Mouse (Mus musculus) thymus, postnatal 10 days (tissue): ENCODE data around the gene Ydjc.
"Not testable (repeated sequence)": the region's sequence is repeated elsewhere in the genome, so short reads cannot be mapped to it uniquely, and the experiment has no call there.

Source experiments
- DNase-seq, 2 experiments: peaks; one replicate each; pipeline ENCODE4 v3.0.0; 2021; ENCODE audit warnings: low spot score in 2 of 2

Ydjc gene

DNA sequence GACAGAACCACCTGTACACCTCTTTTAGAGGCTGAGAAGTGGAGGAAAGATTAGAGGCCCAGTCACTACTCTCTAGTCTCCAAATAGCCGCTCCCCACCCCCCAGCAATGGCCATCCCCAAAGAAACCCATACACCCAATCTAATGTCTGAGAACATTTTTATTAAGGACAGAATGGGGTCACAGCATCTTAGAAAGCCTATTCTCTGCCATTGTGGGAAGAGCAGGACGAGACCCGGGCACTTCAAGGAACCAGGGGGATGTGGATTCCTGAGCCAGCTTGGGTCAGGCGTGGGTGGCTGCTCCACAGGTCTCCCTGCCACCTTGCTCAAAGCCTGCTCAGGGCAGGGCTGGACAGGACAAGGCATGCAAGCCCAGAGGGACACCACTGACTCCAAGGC, 7.5 kb downstream of the Ydjc start:
- DNase-seq = no peak

DNA sequence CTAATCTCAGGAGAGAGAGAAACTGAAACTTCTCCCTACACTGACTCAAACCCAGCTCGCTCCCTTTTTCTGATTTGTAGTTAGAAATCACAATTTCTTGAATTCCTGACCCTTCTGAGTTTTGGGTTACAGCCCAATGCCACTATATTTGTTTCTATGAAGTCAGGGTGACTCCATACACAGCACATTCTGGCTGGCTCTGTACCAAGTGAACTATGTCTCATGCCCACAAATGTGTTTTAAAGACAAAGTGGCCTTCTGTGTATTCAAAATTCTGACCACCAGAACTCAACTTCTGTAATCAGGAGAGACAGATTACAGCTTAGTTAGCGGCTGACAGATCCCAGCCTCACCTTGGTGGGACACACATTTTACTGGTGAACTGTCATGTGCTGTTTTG, 9.9 kb downstream of the Ydjc start:
- no peak for DNase-seq

DNA sequence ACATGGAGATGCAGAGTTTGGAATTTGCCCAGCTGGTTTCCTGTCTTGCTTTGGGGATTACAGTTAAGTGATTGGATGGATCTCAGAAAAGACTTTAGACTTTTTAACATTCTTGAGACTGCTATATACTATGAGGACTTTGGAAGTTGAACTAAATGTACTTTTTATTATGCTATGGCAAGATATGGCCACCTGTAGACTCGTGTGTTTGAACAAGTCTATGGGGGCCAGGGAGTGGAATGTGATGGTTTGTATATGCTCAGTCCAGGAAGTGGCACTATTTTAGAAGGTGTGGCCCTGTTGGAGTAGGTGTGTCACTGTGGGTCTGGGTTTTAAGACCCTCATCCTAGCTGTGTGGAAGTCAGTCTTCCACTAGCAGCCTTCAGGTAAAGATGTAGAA, 21.1 kb downstream of the Ydjc start:
- not testable (repeated sequence) for DNase-seq

DNA sequence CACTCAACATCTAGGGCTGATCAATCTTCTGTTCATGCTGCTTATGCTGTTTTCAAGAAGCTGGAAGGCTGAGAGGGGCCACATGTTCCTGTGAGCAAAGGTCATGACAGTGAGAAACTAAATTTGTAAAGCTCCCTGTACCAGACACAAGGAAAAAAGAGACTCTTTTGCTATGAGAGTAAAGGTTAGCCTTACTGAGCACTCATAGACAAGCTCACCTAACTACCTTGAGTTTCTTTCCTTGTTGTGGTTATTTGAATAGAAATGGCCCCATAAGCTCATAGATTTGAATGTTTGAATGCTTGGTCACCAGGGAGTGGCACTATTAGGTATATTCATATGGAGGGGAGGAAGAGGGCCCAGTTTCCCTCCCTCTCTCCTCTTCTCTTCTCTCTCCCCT, 22.8 kb downstream of the Ydjc start:
- no peak for DNase-seq

DNA sequence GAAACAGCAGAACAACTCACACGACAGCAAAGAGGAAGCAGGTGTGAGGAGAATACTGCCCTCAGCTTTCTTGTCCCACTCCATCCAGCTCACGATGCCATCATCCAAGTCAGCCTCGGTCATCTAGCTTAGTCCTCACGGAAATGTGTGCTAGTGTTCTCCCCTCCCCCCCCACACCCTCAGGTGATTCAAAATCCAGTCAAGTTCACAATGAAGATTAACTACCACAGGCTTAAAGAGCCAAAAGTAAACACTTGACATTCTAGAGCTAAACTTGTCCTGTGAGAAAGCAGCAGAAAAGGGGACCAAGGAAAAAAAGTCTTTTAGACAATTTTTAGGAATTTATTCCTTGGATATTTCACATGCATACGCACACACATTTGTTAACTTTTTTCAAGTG, 23.6 kb downstream of the Ydjc start:
- DNase-seq = no peak

DNA sequence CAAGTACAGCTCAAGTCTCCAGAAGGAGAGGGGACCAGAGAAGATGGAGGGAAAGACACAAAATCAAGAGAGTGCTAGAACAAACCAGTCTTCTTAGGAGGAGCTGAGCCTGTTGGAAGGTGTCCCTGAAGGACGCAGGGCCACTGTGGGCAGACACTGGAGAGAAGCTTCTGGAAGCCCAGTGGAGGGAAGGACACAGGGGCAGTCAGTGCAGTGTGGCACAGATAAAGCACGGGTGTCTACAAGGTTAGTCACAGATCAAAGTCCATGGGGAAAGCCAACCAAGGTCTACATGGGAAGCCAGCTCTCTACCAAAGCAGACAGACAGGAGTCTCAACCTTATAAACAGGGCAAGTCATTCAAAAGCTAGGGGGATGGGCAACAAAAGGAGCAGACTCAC, 31.3 kb downstream of the Ydjc start:
- no peak for DNase-seq

DNA sequence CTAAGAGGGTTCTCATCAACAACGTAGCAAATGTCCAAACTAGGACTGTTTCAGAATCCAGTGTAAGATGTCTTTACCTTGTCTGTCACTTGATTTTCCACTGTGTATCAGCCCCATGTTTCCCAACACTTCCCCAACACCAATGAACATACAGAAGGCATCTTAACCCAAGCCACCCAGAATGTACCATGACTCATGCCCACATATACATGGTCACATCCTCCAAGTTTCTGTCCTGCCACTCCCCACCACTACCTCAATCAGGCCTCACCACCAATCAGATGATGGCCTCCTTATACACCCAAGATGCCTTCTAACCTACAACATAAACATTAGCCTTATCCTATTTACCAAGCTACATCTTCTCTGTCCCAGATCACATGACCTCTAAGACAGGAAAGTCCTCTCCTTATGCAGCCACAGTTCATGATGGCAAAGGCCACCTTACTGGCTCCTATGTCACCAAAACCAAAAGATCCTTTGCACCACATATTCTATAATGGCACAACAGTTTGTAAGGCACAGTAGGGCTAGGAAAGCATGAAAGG, 33.3 kb downstream of the Ydjc start:
- no peak for DNase-seq

DNA sequence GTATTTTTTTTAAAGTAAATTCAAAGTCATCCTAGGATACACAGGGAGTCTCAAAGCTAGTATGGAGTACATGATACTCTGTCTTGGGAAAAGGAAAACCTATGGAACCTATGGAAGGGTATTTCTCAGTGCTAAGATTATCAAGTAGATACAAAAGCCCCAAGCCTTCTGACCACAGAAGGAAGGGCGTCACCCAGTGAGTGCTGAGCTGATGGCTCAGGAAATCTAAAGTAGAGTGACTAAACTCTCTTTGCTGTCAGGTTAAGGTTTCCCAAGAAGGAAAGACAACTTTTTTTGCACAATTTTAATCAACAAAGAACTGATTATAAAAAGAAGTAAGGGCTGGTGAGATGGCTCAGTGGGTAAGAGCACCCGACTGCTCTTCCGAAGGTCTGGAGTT, 35.3 kb downstream of the Ydjc start:
- no peak for DNase-seq

DNA sequence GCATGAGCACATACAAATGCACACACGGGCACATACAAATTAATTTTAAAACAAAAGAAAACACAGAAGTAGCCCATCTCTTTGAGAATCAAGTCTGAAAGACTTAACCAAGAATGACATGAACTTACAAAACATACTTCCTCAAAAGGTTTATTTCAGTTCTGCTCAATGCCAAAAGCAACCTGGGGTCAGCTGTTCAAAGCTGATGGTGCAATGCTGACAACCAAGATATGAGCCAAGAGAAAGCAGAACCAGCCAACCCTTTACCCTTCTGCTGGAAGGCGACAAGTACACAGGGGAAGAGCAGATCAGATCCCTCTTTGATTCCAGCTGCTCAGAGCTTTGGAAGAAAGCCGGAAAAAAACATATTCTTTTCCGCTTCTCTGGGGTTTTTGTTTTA, 37.0 kb downstream of the Ydjc start:
- no peak for DNase-seq

DNA sequence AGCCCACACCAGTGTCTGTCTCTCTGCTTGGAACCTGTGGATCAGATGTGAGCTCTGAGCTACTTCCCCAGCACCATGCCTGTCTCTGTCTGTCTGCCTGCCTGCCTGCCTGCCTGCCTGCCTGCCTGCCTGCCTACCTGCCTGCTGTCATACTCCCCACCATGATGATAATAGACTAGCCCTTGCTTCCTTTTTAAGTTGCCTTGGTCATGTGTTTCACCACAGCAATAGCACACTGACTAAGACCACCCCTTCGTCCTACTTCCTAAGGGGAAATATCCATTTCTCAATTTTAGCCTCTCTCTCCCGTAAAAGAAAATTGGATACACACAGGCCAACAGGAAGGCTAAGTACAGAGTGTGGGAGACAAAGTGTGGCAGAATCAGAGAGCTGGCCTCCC, 37.7 kb downstream of the Ydjc start:
- DNase-seq = no peak

DNA sequence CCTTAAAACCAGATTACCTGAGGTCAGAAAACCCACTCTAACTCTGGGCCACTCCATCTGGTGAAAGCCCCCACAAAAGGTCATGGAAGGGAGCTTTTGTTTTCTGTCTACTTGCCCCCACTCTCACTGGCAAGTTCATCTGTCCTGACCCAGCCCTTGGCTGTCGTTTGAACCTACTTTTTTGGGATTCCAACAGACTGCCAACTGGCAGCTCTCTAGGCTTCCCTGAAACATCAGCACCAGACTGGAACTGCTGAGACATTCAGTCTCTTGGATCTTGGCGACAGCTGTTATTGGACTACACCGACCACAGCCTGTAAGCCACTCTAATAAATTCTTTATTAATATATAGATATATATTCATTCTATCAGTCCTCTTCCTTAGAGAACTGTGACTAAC, 38.6 kb downstream of the Ydjc start:
- DNase-seq = no peak

DNA sequence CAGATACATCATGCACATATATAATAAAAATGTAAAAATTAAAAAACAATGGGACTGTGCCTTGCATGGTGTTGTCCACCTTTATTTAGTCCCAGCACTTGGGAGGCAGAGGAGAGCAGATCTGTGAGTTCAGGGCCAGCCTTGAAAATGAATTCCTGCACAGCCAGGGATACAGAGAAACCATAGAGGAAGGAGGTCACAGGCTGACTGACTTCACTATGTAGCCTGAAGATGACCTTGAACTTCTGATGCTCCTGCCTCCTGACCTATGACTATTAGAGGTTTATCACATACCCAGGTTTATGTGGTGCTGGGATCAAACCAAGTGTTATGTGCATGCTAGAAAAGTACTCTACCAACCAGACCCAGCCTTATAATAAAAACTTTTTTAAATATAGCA, 41.1 kb downstream of the Ydjc start:
- DNase-seq = no peak

DNA sequence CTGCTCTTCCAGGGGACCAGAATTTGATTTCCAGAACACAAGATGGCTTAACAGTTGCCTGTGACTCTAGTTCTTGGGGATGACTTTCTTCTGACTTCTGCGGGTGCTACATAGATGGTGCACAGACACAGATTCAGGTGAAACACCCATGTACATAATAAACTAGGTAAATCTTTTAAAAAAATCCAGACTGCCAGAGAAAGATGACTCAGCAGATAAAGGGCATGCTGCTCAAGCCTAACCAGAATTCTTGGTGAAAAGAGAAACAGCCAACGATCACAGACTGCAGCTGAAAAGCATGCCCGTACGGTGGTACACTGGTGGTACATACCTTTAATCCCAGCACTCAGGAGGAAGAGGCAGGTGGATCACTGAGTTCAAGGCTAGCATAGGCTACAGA, 49.4 kb downstream of the Ydjc start:
- DNase-seq = no peak

DNA sequence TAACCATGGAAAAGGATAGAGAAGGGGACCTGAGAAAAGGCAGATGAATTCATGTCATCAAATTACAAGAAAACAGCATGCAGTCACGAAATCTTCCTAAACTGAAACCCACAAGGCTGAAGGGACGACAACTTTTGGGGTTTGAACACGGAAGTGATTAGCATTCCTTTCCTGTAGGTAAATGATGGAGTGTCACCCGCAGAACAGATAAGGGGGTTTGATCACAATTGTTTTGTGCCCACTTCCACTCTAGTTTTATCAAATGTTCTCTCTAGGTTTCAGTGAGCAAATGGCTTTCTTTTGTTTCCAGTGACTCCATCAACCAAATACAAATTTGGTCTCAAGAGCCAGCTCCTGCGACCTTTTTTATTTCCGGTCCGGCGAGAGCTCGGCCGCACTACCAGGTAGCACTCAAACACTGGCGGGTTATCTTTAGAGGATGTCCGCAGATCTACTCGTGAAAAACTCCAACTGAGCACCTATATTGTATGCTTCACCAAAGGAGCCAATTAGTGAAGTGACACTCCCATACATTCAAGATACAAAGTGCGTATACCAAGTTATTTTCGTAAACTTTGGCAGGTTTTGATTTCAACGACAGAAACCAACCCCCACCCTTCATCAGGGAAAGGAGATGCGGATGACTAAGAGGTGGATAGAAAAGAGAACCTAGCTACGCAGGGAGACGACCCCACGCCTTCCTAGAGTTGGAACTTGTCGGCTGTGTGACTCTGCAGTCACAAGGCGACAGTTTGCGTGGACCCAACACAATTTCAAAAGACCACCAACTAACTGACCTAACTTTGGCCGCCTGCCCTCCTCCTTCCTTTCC, 55.9 kb downstream of the Ydjc start:
- DNase-seq = no peak

DNA sequence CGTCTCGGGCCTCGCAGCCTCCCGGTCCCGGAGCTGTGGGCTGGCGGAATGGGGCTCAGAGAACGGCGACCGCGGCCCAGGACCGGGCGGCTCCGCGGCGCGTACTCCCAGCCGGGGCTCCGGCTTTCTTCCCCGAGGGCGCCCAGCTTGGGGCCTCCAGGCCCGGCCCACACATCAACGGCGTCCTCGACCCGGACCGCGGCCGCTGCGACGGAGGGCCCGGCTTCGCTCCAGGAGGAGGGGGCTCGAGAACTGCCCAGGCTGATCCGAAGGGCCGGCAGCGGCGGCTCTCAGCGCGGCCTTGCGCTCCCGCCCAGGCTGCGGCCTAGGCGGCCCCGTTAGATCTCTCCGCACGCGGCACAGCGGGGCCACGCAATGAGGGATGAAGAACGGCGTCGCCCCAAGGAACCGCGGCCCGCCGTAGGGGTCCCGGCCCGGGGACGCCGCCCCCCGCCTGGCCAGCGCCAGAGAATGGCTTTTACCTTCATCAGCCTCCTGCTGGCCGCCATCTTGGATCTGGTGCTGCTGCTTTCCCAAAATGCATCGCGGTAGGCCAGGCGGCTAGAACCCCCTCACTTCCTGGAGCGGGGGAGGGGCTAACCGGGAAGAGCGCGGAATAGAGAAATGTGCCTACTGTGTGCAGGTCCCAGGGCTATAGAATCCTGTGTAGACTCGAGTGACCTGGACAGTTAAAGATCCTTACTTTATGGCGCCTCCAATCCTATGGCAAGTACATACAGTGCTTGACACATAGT, 56.7 kb downstream of the Ydjc start:
- DNase-seq = peak; percentile 80 to 83

DNA sequence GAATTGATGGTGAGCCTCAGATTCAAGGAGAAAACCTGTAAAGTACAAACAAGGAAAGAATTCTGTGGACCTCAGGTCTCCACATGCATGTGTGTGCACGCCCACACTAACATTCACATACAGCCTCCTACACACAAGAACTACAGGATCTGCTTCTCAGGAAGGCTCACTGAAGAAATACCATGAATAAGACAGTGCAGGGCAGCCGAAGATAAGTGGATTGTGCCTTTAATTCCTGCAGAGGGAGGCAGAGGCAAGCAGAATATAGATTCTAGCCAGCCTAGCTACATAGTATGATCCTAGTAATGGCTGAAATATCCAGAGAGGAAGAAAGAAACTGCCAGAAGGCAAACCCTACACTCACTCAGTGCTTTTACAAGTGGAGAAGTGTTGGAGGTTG, 57.6 kb downstream of the Ydjc start:
- DNase-seq = no peak

DNA sequence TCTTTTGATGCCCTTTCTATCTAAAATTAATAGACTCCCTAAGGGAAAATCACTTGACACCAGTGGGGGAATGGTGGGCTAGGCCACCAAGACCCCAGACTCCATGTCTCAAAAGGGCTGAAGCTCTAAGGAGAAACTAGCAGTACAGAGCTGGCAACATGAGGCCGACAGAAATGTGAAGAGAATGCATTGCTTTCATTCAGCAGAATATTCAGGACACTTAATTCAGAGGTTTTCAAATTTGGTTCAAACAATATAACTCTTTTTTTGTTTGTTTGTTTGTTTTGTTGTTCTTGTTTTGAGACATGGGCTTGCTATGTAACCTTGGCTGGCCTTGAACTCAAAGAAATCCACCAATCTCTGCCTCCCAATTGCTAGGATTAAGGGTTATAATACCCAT, 58.1 kb downstream of the Ydjc start, which contains the start of gene Ube2l3:
Gene Ube2l3, minus strand, starts transcription at position 101 of the 400 bp plus-strand sequence.
- DNase-seq = no peak

DNA sequence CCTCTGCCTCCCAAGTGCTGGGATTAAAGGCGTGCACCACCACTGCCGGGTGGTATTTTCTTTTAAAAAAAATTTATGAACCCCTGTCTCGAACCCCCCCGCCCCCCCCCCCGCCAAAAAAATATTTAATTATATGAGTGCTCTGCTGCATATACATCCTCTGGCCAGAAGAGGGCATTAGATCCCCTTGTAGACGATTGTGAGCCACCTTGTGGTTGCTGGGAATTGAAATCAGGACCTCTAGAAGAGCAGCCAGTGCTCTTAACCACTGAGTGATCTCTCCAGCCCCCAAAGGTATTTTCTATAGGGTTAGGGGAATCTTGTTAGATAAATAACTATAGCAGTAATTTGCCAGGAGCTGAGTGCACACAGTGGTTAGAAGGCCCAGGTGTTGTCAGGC, 60.6 kb downstream of the Ydjc start:
- DNase-seq = peak; percentile 20 to 44

DNA sequence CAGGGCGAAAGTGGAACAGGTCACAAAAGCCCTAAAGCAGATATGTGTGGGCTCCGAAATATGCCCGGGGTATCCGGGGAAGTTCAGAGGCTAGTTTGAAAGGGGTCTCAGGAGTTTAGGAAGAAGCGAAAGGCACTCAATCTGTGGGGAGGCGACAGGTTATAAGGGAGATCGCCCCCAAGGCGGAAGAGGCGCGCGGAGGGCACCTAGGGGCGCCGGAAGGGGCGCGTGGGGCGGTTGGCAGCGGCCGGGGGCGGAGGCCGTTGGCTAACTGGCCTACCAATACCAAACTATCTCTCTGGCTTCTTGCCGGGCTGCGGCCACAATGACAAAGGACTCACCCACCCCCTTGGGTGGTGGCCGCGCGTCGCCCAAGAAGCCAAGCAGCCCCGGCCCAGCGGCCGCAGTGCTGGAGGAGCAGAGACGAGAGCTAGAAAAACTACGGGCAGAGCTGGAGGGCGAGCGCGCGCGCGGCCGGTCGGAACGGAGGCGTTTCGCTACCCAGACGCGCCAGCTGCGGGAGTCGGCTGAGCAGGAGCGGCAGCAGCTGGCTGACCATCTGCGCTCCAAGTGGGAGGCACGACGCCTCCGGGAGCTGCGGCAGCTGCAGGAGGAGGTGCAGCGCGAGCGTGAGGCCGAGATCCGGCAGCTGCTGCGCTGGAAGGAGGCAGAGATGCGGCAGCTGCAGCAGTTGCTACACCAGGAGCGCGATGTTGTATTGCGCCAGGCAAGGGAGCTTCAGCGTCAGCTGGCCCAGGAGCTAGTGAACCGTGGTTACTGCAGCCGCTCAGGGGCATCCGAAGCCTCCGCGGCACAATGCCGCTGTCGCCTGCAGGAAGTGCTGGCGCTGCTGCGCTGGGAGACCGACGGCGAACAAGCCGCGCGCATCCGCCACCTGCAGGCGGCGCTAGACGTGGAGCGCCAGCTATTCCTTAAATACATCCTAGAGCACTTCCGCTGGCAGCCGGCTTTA, 64.3 kb downstream of the Ydjc start, which contains the start of gene Rimbp3:
Gene Rimbp3, plus strand, starts transcription at position 215 of the 973 bp plus-strand sequence.
- peak; percentile 69 to 82 for DNase-seq

DNA sequence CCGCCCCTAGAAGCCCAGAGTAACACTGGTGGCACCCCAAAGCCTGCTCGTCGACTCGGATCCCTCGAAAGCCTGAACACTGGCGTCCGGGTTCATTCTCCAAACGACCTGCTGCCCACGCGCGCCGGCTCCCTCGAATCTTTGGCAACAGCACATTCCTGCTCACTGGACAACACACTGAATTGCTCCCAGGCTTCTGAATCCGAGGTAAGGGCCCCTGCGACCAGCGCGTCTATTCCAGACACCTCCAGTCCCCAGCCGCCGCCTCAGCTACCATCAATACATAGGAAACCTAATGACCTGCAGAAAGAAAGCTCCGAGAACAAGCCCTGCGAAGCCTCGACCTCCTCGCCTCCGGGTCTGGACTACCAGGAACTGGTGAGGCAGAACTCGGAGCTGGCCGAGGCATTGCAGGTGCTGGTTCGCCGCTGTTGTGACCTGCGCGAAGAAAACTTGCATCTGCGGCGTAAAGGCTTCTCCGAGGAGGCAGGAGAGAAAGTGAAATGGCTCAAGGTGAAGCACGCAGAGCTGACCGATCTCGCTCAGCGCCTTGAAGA, 65.1 kb downstream of the Ydjc start:
- peak; percentile 21 to 25 for DNase-seq
